Mouse (Mus musculus) mouse embryonic stem cell (cell line): ENCODE data around the gene Faf1.
"Not testable (repeated sequence)": the region's sequence is repeated elsewhere in the genome, so short reads cannot be mapped to it uniquely, and the experiment has no call there.

Experiments
- in situ Hi-C, 2 experiments: fragments of 300-500 bp; cut with MboI; formaldehyde crosslinking; loops; 1 replicate in 1 of 2; 3 replicates in 1 of 2; pipeline ENCODE4 v1.14.3; 2019 to 2020; ENCODE audit warnings: low sequenced_read_pairs in 2 of 2, low pct_unique_long_range_greater_than_20kb in 1 of 2, mixed read lengths in 1 of 2; ENCODE audit not compliant: unreplicated experiment in 1 of 2

Gene Faf1

GRCm38 (mm10) chr4:109661183-109661582 is 15.2 kb upstream of the Faf1 start:
- in situ Hi-C loops: no loop called here

GRCm38 (mm10) chr4:109662271-109662670 is 14.1 kb upstream of the Faf1 start:
- in situ Hi-C loops: no loop called here

- in situ Hi-C loops: no loop called here
These were observed 12.3 kb upstream of the Faf1 start for GRCm38 (mm10) chr4:109664091-109664490.

GRCm38 (mm10) chr4:109665101-109665981 is 11.0 kb upstream of the Faf1 start:
- in situ Hi-C loops: no loop called here

GRCm38 (mm10) chr4:109665982-109666460 is 10.4 kb upstream of the Faf1 start:
- in situ Hi-C loops: no loop called here

- in situ Hi-C loops: no loop called here
These were observed 9.7 kb upstream of the Faf1 start, which contains the start of gene Cdkn2c for GRCm38 (mm10) chr4:109666461-109667269. TSS of gene Cdkn2c (minus strand) at chr4:109667189.

- in situ Hi-C loops: no loop called here
These were observed 8.9 kb upstream of the Faf1 start for GRCm38 (mm10) chr4:109667518-109667917.

- in situ Hi-C loops: no loop called here
These were observed 6.2 kb upstream of the Faf1 start for GRCm38 (mm10) chr4:109670213-109670612.

GRCm38 (mm10) chr4:109671941-109672340 is 4.4 kb upstream of the Faf1 start:
- in situ Hi-C loops: no loop called here

- in situ Hi-C loops: no loop called here
These were observed 2.3 kb upstream of the Faf1 start for GRCm38 (mm10) chr4:109674097-109674496.

- in situ Hi-C loops: no loop called here
These were observed 833 bp downstream of the Faf1 start for GRCm38 (mm10) chr4:109677221-109677620.

- in situ Hi-C loops: no loop called here
These were observed 7.2 kb downstream of the Faf1 start for GRCm38 (mm10) chr4:109683561-109683960.

GRCm38 (mm10) chr4:109692674-109693073 is 16.3 kb downstream of the Faf1 start:
- in situ Hi-C loops: no loop called here

- in situ Hi-C loops: not testable (repeated sequence)
These were observed 24.3 kb downstream of the Faf1 start for GRCm38 (mm10) chr4:109700727-109701126.

- in situ Hi-C loops: no loop called here
These were observed 27.2 kb downstream of the Faf1 start for GRCm38 (mm10) chr4:109703568-109703967.

GRCm38 (mm10) chr4:109705349-109705748 is 29.0 kb downstream of the Faf1 start:
- in situ Hi-C loops: no loop called here

GRCm38 (mm10) chr4:109719281-109719680 is 42.9 kb downstream of the Faf1 start:
- in situ Hi-C loops: no loop called here

- in situ Hi-C loops: no loop called here
These were observed 52.9 kb downstream of the Faf1 start for GRCm38 (mm10) chr4:109729281-109729680.

- in situ Hi-C loops: no loop called here
These were observed 59.4 kb downstream of the Faf1 start for GRCm38 (mm10) chr4:109735754-109736153.
